Mouse (Mus musculus): ENCODE data around the gene Zfp653. TPM values are rescaled to one million over a fixed set of nuclear protein-coding genes. Genes with fewer than 3 reads are reported as not detected.

Zfp653 gene
- polyA plus RNA-seq, 1 experiment from 2014 or later = 19.5 TPM

GRCm38 (mm10) chr9:22049721-22050270 lies 21.4 kb downstream of the Zfp653 start:
- peak overlapping the region; percentile 89 for H3K4me2 ChIP-seq
- H3K27me3 ChIP-seq = 0 out of 2 replicates have a peak, but pooled peaks cover 3% of the 10 kb centered on the region
- peak overlapping the region; percentile 97 for H3K27ac ChIP-seq
- WGBS = 15% methylated on average over 4 of the region's 4 CpGs
- peak overlapping the region; percentile 86 for H3K4me3 ChIP-seq
- peaks cover 7% of the 10 kb centered on the region; the same call in 1 of the 2 replicates for H3K36me3 ChIP-seq
- H3K9ac ChIP-seq = peak overlapping the region; percentile 99
- no peak for ATAC-seq (ENCODE audit: low FRiP score)
- peaks cover 58% of the 10 kb centered on the region for H3K4me1 ChIP-seq (replicated peaks)
- H3K9me3 ChIP-seq = no peaks in the 10 kb centered on the region

- 61% methylated on average over 10 of the region's 11 CpGs for WGBS
Measured at GRCm38 (mm10) chr9:22049315-22049714, 21.9 kb downstream of the Zfp653 start.

GRCm38 (mm10) chr9:22047329-22047728 lies 23.8 kb downstream of the Zfp653 start:
- Histone ChIP-seq H3K4me3 (0 out of 2 replicates have a peak overlapping the region, but pooled peaks have one; percentile 1), H3K9ac (peak overlapping the region; percentile 39; the same call in 1 of the 2 replicates), H3K36me3 (peaks cover 7% of the 10 kb centered on the region; the same call in 1 of the 2 replicates), H3K4me1 (replicated peaks) (peaks cover 53% of the 10 kb centered on the region), H3K4me2 (peak overlapping the region; percentile 89), H3K9me3 (no peaks in the 10 kb centered on the region), H3K27me3 (no peaks in the 10 kb centered on the region), H3K27ac (peak overlapping the region; percentile 30; the same call in 1 of the 2 replicates)
- WGBS = 63% methylated on average over 9 of the region's 9 CpGs
- no peak for ATAC-seq (ENCODE audit: low FRiP score)

More at GRCm38 (mm10) chr9:22049315-22049714, 21.9 kb downstream of the Zfp653 start:
- Histone ChIP-seq H3K4me3 (peak overlapping the region; percentile 86), H3K9me3 (no peaks in the 10 kb centered on the region), H3K27me3 (0 out of 2 replicates have a peak, but pooled peaks cover 3% of the 10 kb centered on the region), H3K9ac (peak overlapping the region; percentile 99), H3K36me3 (peaks cover 7% of the 10 kb centered on the region; the same call in 1 of the 2 replicates), H3K4me2 (peak overlapping the region; percentile 89), H3K4me1 (replicated peaks) (peaks cover 54% of the 10 kb centered on the region), H3K27ac (peak overlapping the region; percentile 97)
- no peak for ATAC-seq (ENCODE audit: low FRiP score)

GRCm38 (mm10) chr9:22041832-22042231 lies 29.3 kb downstream of the Zfp653 start:
- 62% methylated on average over 2 of the region's 2 CpGs for WGBS
- H3K4me2 ChIP-seq = no peak overlapping the region

GRCm38 (mm10) chr9:22037826-22038225 lies 33.4 kb downstream of the Zfp653 start:
- Histone ChIP-seq H3K36me3 (peaks cover 43% of the 10 kb centered on the region), H3K27ac (no peak overlapping the region), H3K27me3 (no peaks in the 10 kb centered on the region), H3K9ac (no peak overlapping the region), H3K9me3 (no peaks in the 10 kb centered on the region), H3K4me2 (no peak overlapping the region), H3K4me3 (no peak overlapping the region), H3K4me1 (replicated peaks) (peaks cover 38% of the 10 kb centered on the region)
- ATAC-seq (ENCODE audit: low FRiP score) = no peak
- WGBS = 84% methylated on average over 10 of the region's 10 CpGs

More at GRCm38 (mm10) chr9:22041832-22042231, 29.3 kb downstream of the Zfp653 start:
- no peak for ATAC-seq (ENCODE audit: low FRiP score)
- Histone ChIP-seq H3K27me3 (no peaks in the 10 kb centered on the region), H3K4me1 (replicated peaks) (peaks cover 26% of the 10 kb centered on the region), H3K36me3 (peaks cover 5% of the 10 kb centered on the region), H3K9ac (no peak overlapping the region), H3K4me3 (no peak overlapping the region), H3K27ac (no peak overlapping the region), H3K9me3 (no peaks in the 10 kb centered on the region)

- Histone ChIP-seq H3K9me3 (no peaks in the 10 kb centered on the region), H3K9ac (no peak overlapping the region), H3K36me3 (peaks cover 66% of the 10 kb centered on the region), H3K27ac (peak overlapping the region; percentile 77), H3K4me2 (no peak overlapping the region), H3K4me3 (no peak overlapping the region), H3K27me3 (no peaks in the 10 kb centered on the region), H3K4me1 (replicated peaks) (peaks cover 38% of the 10 kb centered on the region)
- peak; percentile 50 for ATAC-seq (ENCODE audit: low FRiP score)
- WGBS = 19% methylated on average over 6 of the region's 6 CpGs
Measured at GRCm38 (mm10) chr9:22035300-22036044, 35.7 kb downstream of the Zfp653 start.

GRCm38 (mm10) chr9:22030386-22030785 lies 40.8 kb downstream of the Zfp653 start:
- Histone ChIP-seq H3K4me1 (replicated peaks) (peaks cover 25% of the 10 kb centered on the region), H3K27me3 (no peaks in the 10 kb centered on the region), H3K4me3 (no peak overlapping the region), H3K9ac (no peak overlapping the region), H3K36me3 (peaks cover 92% of the 10 kb centered on the region), H3K27ac (no peak overlapping the region), H3K9me3 (no peaks in the 10 kb centered on the region), H3K4me2 (no peak overlapping the region)
- ATAC-seq (ENCODE audit: low FRiP score) = no peak
- WGBS = 96% methylated on average over 9 of the region's 9 CpGs

GRCm38 (mm10) chr9:22028467-22028866 lies 42.7 kb downstream of the Zfp653 start:
- no peaks in the 10 kb centered on the region for H3K27me3 ChIP-seq
- no peak overlapping the region for H3K4me3 ChIP-seq
- WGBS = 18% methylated on average over 7 of the region's 7 CpGs
- H3K9ac ChIP-seq = no peak overlapping the region
- peak overlapping the region; percentile 52; the same call in 1 of the 2 replicates for H3K27ac ChIP-seq
- H3K4me1 ChIP-seq (replicated peaks) = peaks cover 19% of the 10 kb centered on the region
- H3K36me3 ChIP-seq = peaks cover 92% of the 10 kb centered on the region
- no peaks in the 10 kb centered on the region for H3K9me3 ChIP-seq
- peak; percentile 40; the same call in 1 of the 2 replicates for ATAC-seq (ENCODE audit: low FRiP score)
- H3K4me2 ChIP-seq = no peak overlapping the region

GRCm38 (mm10) chr9:22024592-22024991 lies 46.6 kb downstream of the Zfp653 start:
- H3K4me1 ChIP-seq (replicated peaks) = peaks cover 19% of the 10 kb centered on the region
- no peak overlapping the region for H3K4me3 ChIP-seq
- peaks cover 73% of the 10 kb centered on the region for H3K36me3 ChIP-seq
- no peak overlapping the region for H3K27ac ChIP-seq
- no peak overlapping the region for H3K4me2 ChIP-seq
- ATAC-seq (ENCODE audit: low FRiP score) = no peak
- H3K9ac ChIP-seq = no peak overlapping the region
- 43% methylated on average over 8 of the region's 8 CpGs for WGBS
- no peaks in the 10 kb centered on the region for H3K27me3 ChIP-seq
- H3K9me3 ChIP-seq = no peaks in the 10 kb centered on the region

GRCm38 (mm10) chr9:22017208-22017825 lies 53.9 kb downstream of the Zfp653 start:
- Histone ChIP-seq H3K36me3 (peaks cover 65% of the 10 kb centered on the region), H3K9ac (no peak overlapping the region), H3K4me1 (replicated peaks) (0 out of 2 replicates have a peak, but pooled peaks cover 5% of the 10 kb centered on the region), H3K4me3 (no peak overlapping the region), H3K9me3 (no peaks in the 10 kb centered on the region), H3K27ac (no peak overlapping the region), H3K4me2 (no peak overlapping the region), H3K27me3 (no peaks in the 10 kb centered on the region)
- 75% methylated on average over 7 of the region's 7 CpGs for WGBS
- no peak for ATAC-seq (ENCODE audit: low FRiP score)

- no peaks in the 10 kb centered on the region for H3K9me3 ChIP-seq
- ATAC-seq (ENCODE audit: low FRiP score) = no peak
Measured at GRCm38 (mm10) chr9:22016245-22016644, 54.9 kb downstream of the Zfp653 start.

GRCm38 (mm10) chr9:22012731-22013130 lies 58.4 kb downstream of the Zfp653 start:
- H3K9me3 ChIP-seq = no peaks in the 10 kb centered on the region
- H3K27me3 ChIP-seq = no peaks in the 10 kb centered on the region
- WGBS = 92% methylated on average over 13 of the region's 13 CpGs
- no peak overlapping the region for H3K4me3 ChIP-seq
- H3K9ac ChIP-seq = no peak overlapping the region
- H3K4me2 ChIP-seq = no peak overlapping the region
- peaks cover 89% of the 10 kb centered on the region for H3K36me3 ChIP-seq
- H3K27ac ChIP-seq = peak overlapping the region; percentile 23; the same call in 1 of the 2 replicates
- peaks cover 21% of the 10 kb centered on the region; the same call in 1 of the 2 replicates for H3K4me1 ChIP-seq (replicated peaks)
- peak; percentile 27; the same call in 1 of the 2 replicates for ATAC-seq (ENCODE audit: low FRiP score)

More at GRCm38 (mm10) chr9:22016245-22016644, 54.9 kb downstream of the Zfp653 start:
- 0 out of 2 replicates have a peak, but pooled peaks cover 6% of the 10 kb centered on the region for H3K4me1 ChIP-seq (replicated peaks)
- 68% methylated on average over 10 of the region's 10 CpGs for WGBS
- H3K27me3 ChIP-seq = no peaks in the 10 kb centered on the region
- no peak overlapping the region for H3K27ac ChIP-seq
- no peak overlapping the region for H3K9ac ChIP-seq
- H3K4me2 ChIP-seq = no peak overlapping the region
- H3K36me3 ChIP-seq = peaks cover 73% of the 10 kb centered on the region
- no peak overlapping the region for H3K4me3 ChIP-seq
